Comparison of ENCODE assay signal across 26 mouse cellular contexts in the genomic region with DNA sequence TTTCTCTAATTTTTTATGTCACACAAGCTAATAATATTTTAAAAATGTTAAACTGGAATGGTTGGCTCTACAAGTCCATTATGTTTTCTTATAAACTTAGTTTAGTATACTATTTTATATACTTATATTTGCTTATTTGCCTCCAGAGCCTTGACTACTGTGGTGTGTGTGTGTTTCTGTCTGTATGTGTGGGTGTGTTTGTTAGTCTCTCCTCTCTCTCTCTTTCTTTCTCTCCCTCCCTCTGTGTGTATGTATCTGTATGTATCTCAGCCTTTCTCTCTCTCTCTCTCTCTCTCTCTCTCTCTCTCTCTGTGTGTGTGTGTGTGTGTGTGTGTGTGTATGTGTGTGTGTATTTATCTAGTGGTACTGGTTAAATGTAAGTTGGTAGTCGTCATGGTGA.
"Had no signal": no experiment of that assay in that cellular context is flagged by ENCODE, and none has a peak within 500 bp of the region (broad histone marks: within the 10 kb centered on the region; RNA-seq: fewer than 3 reads in every experiment).

No protein-coding gene starts in this region.

- H3K4me3 ChIP-seq: gastrocnemius, adult 2 months; heart, embryonic 10.5 days; heart, embryonic 12.5 days; hindbrain, embryonic 10.5 days; hindbrain, embryonic 12.5 days; intestine, embryonic 15.5 days; layer of hippocampus, adult 2 months; left cerebral cortex, adult 2 months; limb, embryonic 10.5 days; limb, embryonic 12.5 days; liver, embryonic 13.5 days had no signal

- DNase-seq: gastrocnemius, adult 2 months; gastrocnemius, postnatal 10 days; gastrocnemius, postnatal 25 days; heart, adult 18-20 months; heart, postnatal 10 days; heart, postnatal 4 days; kidney, adult 18-20 months; kidney, adult 8-10 months; kidney, postnatal 10 days; kidney, postnatal 25 days; kidney, postnatal 4 days; liver; liver, embryonic 13.5 days had no signal

- H3K9ac ChIP-seq: heart, embryonic 12.5 days; hindbrain, embryonic 12.5 days; hindbrain, embryonic 14.5 days; intestine, embryonic 15.5 days; limb, embryonic 12.5 days; liver, embryonic 13.5 days had no signal

- H3K27me3 ChIP-seq: heart, embryonic 12.5 days; hindbrain, embryonic 12.5 days; intestine, embryonic 15.5 days; limb, embryonic 12.5 days; liver, embryonic 13.5 days had no signal

- H3K4me1 ChIP-seq: heart, embryonic 10.5 days; heart, embryonic 12.5 days; hindbrain, embryonic 10.5 days; hindbrain, embryonic 12.5 days; intestine, embryonic 15.5 days; limb, embryonic 10.5 days; limb, embryonic 12.5 days; liver, embryonic 13.5 days had no signal

- H3K4me2 ChIP-seq: heart, embryonic 12.5 days; hindbrain, embryonic 12.5 days; hindbrain, embryonic 14.5 days; intestine, embryonic 15.5 days; limb, embryonic 12.5 days; liver, embryonic 11.5 days; liver, embryonic 13.5 days had no signal

- H3K36me3 ChIP-seq: heart, embryonic 10.5 days; heart, embryonic 12.5 days; hindbrain, embryonic 10.5 days; hindbrain, embryonic 12.5 days; intestine, embryonic 15.5 days; limb, embryonic 10.5 days; limb, embryonic 12.5 days; liver, embryonic 13.5 days had no signal

- H3K9me3 ChIP-seq: heart, embryonic 10.5 days; heart, embryonic 12.5 days; hindbrain, embryonic 10.5 days; hindbrain, embryonic 12.5 days; intestine, embryonic 15.5 days; limb, embryonic 10.5 days; limb, embryonic 12.5 days; liver, embryonic 13.5 days had no signal

- ATAC-seq: inflammation-experienced regulatory T-cells, adult 6 months; intestine, embryonic 15.5 days; intestine, postnatal 0 days had no signal

- H3K27ac ChIP-seq: gastrocnemius, adult 2 months; heart, embryonic 10.5 days; hindbrain, embryonic 10.5 days; hindbrain, embryonic 12.5 days; hindbrain, embryonic 14.5 days; intestine, embryonic 15.5 days; layer of hippocampus, adult 2 months; left cerebral cortex, adult 2 months; limb, embryonic 10.5 days; limb, embryonic 12.5 days; liver, embryonic 13.5 days had no signal
